Mouse (Mus musculus) limb, embryonic 14.5 days (tissue): ENCODE data around the gene Ccdc6. TPM values are rescaled to one million over a fixed set of nuclear protein-coding genes. Genes with fewer than 3 reads are reported as not detected.

Source experiments
- ATAC-seq: fragments of 200-750 bp; cut with Nextera tagmentation; 2 replicates; pipeline ENCODE4 v1.8.0; 2017; ENCODE audit warnings: low read depth, moderate number of reproducible peaks, moderate TSS enrichment; ENCODE audit not compliant: low FRiP score
- DNase-seq: peaks from one replicate; pipeline ENCODE4 v3.0.0-alpha.2; 2015; ENCODE audit warnings: low spot score
- H3K27ac ChIP-seq: fragments of 300-500 bp; sonication (generic); replicated peaks from 2 replicates; pipeline ENCODE4 v1.5.1; 2014; ENCODE audit warnings: low read depth, mild to moderate bottlenecking, low read length, moderate library complexity, mixed read lengths
- H3K27me3 ChIP-seq: fragments of 300-500 bp; sonication (generic); 2 replicates; pipeline ENCODE4 v1.6.1; 2014; ENCODE audit warnings: low read length, mixed read lengths; ENCODE audit not compliant: control insufficient read depth, insufficient read depth
- H3K36me3 ChIP-seq: fragments of 300-500 bp; sonication (generic); 2 replicates; pipeline ENCODE4 v1.6.1; 2014; ENCODE audit warnings: mild to moderate bottlenecking, low read length, moderate library complexity, mixed read lengths; ENCODE audit not compliant: control insufficient read depth, insufficient read depth
- H3K4me1 ChIP-seq: fragments of 300-500 bp; sonication (generic); 2 replicates; pipeline ENCODE4 v1.6.1; 2014; ENCODE audit warnings: antibody characterized with exemption, low read length, mixed read lengths; ENCODE audit not compliant: control insufficient read depth, insufficient read depth
- H3K4me2 ChIP-seq: fragments of 300-500 bp; sonication (generic); replicated peaks from 2 replicates; pipeline ENCODE4 v1.6.1; 2014; ENCODE audit warnings: low read depth, mild to moderate bottlenecking, low read length, moderate library complexity; ENCODE audit not compliant: severe bottlenecking
- H3K4me3 ChIP-seq: fragments of 300-500 bp; sonication (generic); replicated peaks from 2 replicates; pipeline ENCODE4 v1.5.1; 2014; ENCODE audit warnings: low read length
- H3K9ac ChIP-seq: fragments of 300-500 bp; sonication (generic); 2 replicates; pipeline ENCODE4 v1.6.1; 2014; ENCODE audit warnings: mild to moderate bottlenecking, low read depth, low read length, moderate library complexity; ENCODE audit not compliant: severe bottlenecking
- H3K9me3 ChIP-seq: fragments of 300-500 bp; sonication (generic); 2 replicates; pipeline ENCODE4 v1.6.1; 2016; ENCODE audit warnings: low read length; ENCODE audit not compliant: control insufficient read depth
- POLR2A ChIP-seq: fragments of 200-500 bp; IDR thresholded peaks from 2 replicates; pipeline ENCODE4 v1.8.0; 2012; ENCODE audit warnings: inconsistent platforms, mild to moderate bottlenecking, moderate library complexity, borderline replicate concordance; ENCODE audit not compliant: insufficient read depth, insufficient read length; ENCODE audit errors: extremely low read depth
- WGBS: fragments of 180-500 bp; shearing (Covaris S2); extraction: QIAGEN DNeasy Blood & Tissue Kit; methylation state at CpG from one replicate; pipeline ENCODE4 v1.1.7; 2014; 5-methylcytosine and 5-hydroxymethylcytosine counted together
- polyA plus RNA-seq, 2 experiments: library from polyadenylated mRNA; depleted of rRNA in 1 of 2; stranded (reverse) in 1 of 2; unstranded in 1 of 2; fragments of >200 nt; fragmentation: Nextera tagmentation in 1 of 2; extraction: Ambion mirVana in 1 of 2; gene quantifications; 2 replicates each; pipeline versions ENCODE4 v1.2.1 to v1.2.3; 2012 to 2014

Gene Ccdc6
- polyA plus RNA-seq, 2 experiments = 23.1 to 29.6 TPM

DNA sequence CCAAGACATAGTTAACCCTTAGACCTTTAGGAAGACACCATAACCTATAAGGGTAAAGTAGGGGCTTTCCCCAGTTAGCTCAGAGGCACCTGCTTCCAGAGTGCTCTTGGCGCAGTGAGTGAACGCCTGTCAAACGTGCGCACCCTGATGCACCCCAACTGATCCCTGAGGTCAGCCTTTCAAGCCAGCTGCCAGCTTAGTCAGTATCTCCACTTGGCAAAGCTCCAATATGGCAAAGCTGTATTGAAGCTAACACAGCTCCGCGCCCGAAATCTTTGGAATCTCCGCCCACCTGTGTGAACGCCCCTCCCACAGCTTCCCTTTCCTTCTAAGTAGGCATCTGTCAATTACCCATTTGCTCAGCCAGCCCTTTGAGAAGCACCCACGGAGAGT lies 36.2 kb upstream of the Ccdc6 start:
- no peaks in the 10 kb centered on the region for H3K36me3 ChIP-seq
- no peaks in the 10 kb centered on the region for H3K4me1 ChIP-seq
- DNase-seq (no peak), ATAC-seq (no peak)
- 38% methylated on average over 10 of the region's 10 CpGs for WGBS
- H3K4me2 ChIP-seq = no peak overlapping the region
- H3K27me3 ChIP-seq = no peaks in the 10 kb centered on the region
- H3K9me3 ChIP-seq = no peaks in the 10 kb centered on the region
- H3K4me3 ChIP-seq = no peak overlapping the region
- no peak overlapping the region for H3K9ac ChIP-seq
- TF ChIP-seq POLR2A = no peak
- H3K27ac ChIP-seq = no peak overlapping the region

DNA sequence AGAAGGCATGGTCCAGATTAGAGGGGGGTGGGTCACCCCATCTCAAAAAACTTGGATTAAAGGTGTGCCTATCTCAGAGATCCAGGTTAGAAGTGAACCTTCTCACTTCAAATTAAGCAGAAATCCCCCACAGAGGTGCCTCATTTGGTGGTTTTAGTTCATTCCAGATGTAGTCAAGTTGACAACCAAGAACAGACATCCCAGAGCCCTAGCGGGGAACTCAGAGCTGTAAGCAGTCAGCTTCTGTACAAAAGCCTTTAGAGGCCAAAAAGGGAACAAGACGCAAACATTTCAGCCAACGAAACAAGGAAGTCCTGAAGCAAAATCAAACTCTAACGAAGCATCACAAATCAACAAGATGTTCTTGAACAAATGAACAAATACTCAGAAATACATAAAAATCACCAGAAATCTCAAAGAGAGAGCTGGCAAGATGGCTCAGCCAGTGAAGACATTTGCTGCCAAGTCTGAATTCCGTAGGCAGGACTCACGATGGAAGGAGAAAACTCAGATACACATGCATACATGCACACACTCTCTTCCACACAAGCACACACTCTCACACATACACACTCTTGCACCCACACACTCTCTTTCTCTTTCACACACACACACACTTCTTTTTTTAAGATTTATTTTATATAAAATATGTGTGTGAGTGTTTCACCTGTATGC lies 32.9 kb upstream of the Ccdc6 start:
- Histone ChIP-seq H3K27ac (no peak overlapping the region), H3K9me3 (no peaks in the 10 kb centered on the region), H3K9ac (no peak overlapping the region), H3K4me1 (no peaks in the 10 kb centered on the region), H3K4me2 (no peak overlapping the region), H3K27me3 (no peaks in the 10 kb centered on the region), H3K4me3 (no peak overlapping the region), H3K36me3 (no peaks in the 10 kb centered on the region)
- no peak for TF ChIP-seq POLR2A
- ATAC-seq (no peak), DNase-seq (no peak)
- 82% methylated on average over 6 of the region's 6 CpGs for WGBS

DNA sequence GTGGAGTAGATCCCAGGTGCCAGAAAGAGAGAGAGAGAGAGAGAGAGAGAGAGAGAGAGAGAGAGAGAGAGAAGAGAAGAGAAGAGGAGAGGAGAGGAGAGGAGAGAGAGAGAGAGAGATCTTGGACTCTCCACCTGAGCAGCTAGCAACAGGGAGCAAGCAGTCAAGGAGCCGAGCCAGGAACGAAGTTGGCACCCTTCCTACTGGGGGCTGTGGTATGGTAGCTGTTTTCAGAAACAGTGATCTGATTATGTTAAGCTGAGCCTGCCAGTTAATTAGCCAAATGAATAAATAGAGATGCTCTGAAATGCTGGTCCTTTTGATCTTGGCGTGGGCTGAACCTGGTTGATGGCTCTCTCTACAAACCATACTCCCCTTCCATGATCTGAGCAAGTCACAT lies 31.7 kb upstream of the Ccdc6 start:
- H3K27me3 ChIP-seq = no peaks in the 10 kb centered on the region
- no peak for DNase-seq
- 77% methylated on average over 3 of the region's 3 CpGs for WGBS
- H3K27ac ChIP-seq = no peak overlapping the region
- no peaks in the 10 kb centered on the region for H3K4me1 ChIP-seq
- H3K4me2 ChIP-seq = no peak overlapping the region
- no peaks in the 10 kb centered on the region for H3K36me3 ChIP-seq
- no peak overlapping the region for H3K9ac ChIP-seq
- H3K9me3 ChIP-seq = no peaks in the 10 kb centered on the region
- ATAC-seq = no peak
- H3K4me3 ChIP-seq = no peak overlapping the region
- no peak for TF ChIP-seq POLR2A

DNA sequence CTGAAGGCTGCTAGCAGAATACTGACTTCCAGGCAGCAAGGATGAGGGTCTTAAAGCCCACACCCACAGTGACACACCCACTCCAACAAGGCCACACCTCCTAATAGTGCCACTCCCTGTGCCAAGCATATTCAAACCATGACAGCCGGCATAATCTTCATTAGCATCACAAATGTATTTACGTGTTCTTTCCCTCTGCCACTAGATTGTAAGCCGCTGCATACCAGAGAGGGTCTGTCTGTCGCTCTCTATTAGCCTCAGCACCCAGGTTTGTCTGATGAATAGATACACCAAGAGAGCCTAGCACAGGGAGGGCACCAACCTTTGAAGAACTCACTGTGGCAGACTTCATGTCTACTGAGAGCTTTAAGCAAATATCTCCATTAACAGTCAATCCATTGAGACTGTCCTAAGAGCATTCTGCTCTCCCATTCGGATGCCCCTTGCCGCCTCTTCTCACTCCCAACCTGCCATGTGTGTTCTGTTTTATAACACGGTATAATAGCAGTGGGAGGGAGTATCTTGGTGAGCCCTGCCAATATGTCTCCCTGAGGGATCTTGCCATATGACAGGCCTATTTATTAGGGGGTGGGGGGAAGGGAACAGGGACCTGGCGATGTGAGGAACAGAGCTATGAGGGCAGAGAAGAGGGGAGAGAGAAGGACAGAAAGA lies 30.3 kb upstream of the Ccdc6 start:
- TF ChIP-seq POLR2A = no peak
- DNase-seq (no peak), ATAC-seq (no peak)
- H3K4me3 ChIP-seq = no peak overlapping the region
- H3K27me3 ChIP-seq = no peaks in the 10 kb centered on the region
- H3K9ac ChIP-seq = no peak overlapping the region
- no peak overlapping the region for H3K4me2 ChIP-seq
- no peaks in the 10 kb centered on the region for H3K4me1 ChIP-seq
- no peaks in the 10 kb centered on the region for H3K9me3 ChIP-seq
- no peaks in the 10 kb centered on the region for H3K36me3 ChIP-seq
- 59% methylated on average over 8 of the region's 8 CpGs for WGBS
- H3K27ac ChIP-seq = no peak overlapping the region

GRCm38 (mm10) chr10:70067169-70068115 lies 29.5 kb upstream of the Ccdc6 start:
- Histone ChIP-seq H3K4me2 (no peak overlapping the region), H3K9ac (no peak overlapping the region), H3K27me3 (no peaks in the 10 kb centered on the region), H3K9me3 (no peaks in the 10 kb centered on the region), H3K4me3 (no peak overlapping the region), H3K27ac (no peak overlapping the region), H3K4me1 (no peaks in the 10 kb centered on the region), H3K36me3 (no peaks in the 10 kb centered on the region)
- DNase-seq = no peak
- WGBS = 60% methylated on average over 6 of the region's 6 CpGs
- no peak for ATAC-seq
- TF ChIP-seq POLR2A = no peak
